Comparison of ENCODE assay signal across 9 mouse cellular contexts in genomic region chr10:86418931-86419330, GRCm38 (mm10).
DNase-seq lines count a peak whose midpoint lies in the region; ATAC-seq and TF ChIP-seq lines count a peak whose summit lies in the region.
"Had no signal": no experiment of that assay in that cellular context is flagged by ENCODE, and none has a peak within 500 bp of the region (broad histone marks: within the 10 kb centered on the region; RNA-seq: fewer than 3 reads in every experiment).

No protein-coding gene starts in this region.

- no peak overlapping the region for H3K27ac ChIP-seq in forebrain, postnatal 0 days (ENCODE audit: low read depth, low read length)
- no peak overlapping the region for H3K27ac ChIP-seq in forebrain, embryonic 12.5 days

- no peak overlapping the region for H3K4me2 ChIP-seq in forebrain, postnatal 0 days (ENCODE audit: low read depth)
- no peak overlapping the region for H3K4me2 ChIP-seq in forebrain, embryonic 12.5 days

- H3K36me3 ChIP-seq in forebrain, postnatal 0 days (ENCODE audit: insufficient read depth), result 0 out of 2 replicates have a peak, but pooled peaks cover 3% of the 10 kb centered on the region
- no peaks in the 10 kb centered on the region for H3K36me3 ChIP-seq in forebrain, embryonic 12.5 days (replicated peaks)

- ATAC-seq in forebrain, postnatal 0 days, result no peak
- ATAC-seq in forebrain, embryonic 12.5 days (ENCODE audit: low FRiP score), result no peak

- no peaks in the 10 kb centered on the region for H3K9me3 ChIP-seq in forebrain, postnatal 0 days (ENCODE audit: low read length)
- no peaks in the 10 kb centered on the region for H3K9me3 ChIP-seq in forebrain, embryonic 12.5 days

- TF ChIP-seq CTCF in forebrain, postnatal 0 days (IDR thresholded peaks at IDR 0.05; ENCODE audit: low read depth), result no peak

- no peak overlapping the region for H3K4me3 ChIP-seq in forebrain, postnatal 0 days (ENCODE audit: low read depth, low read length)
- no peak overlapping the region for H3K4me3 ChIP-seq in forebrain, embryonic 12.5 days (replicated peaks)
- H3K4me3 ChIP-seq: erythroblast, embryonic 14.5 days had no signal

- 77% methylated on average over 5 of the region's 5 CpGs for WGBS in forebrain, postnatal 0 days
- 88% methylated on average over 5 of the region's 5 CpGs for WGBS in forebrain, embryonic 12.5 days

- no peaks in the 10 kb centered on the region for H3K27me3 ChIP-seq in forebrain, postnatal 0 days (ENCODE audit: insufficient read depth, low read length)
- no peaks in the 10 kb centered on the region for H3K27me3 ChIP-seq in forebrain, embryonic 12.5 days

- H3K4me1 ChIP-seq in forebrain, postnatal 0 days (ENCODE audit: insufficient read depth), result no peaks in the 10 kb centered on the region
- no peaks in the 10 kb centered on the region for H3K4me1 ChIP-seq in forebrain, embryonic 12.5 days

- peak; percentile 14 for DNase-seq in forebrain, postnatal 0 days
- peak; percentile 16 for DNase-seq in adrenal gland, adult 8-10 months
- peak; percentile 53 to 71 for DNase-seq in heart, adult 18-20 months
- DNase-seq in kidney, postnatal 25 days, result peak; percentile 72 to 80
- DNase-seq in spleen, adult 12 weeks (ENCODE audit: low spot score), result no peak
- DNase-seq in left cerebral cortex, adult 9 months (ENCODE audit: low spot score in 2 of 2), result no peak
- DNase-seq in layer of hippocampus, postnatal 14 days (ENCODE audit: low spot score in 2 of 2), result no peak

- H3K9ac ChIP-seq in forebrain, postnatal 0 days, result no peak overlapping the region
- H3K9ac ChIP-seq in forebrain, embryonic 12.5 days, result no peak overlapping the region

Comparison
In these comparisons a context has a peak if more than half of its experiments do, and no peak if none do; other contexts are left out.
1. DNase-seq: peak in forebrain, postnatal 0 days (single experiment), adrenal gland, adult 8-10 months (single experiment), heart, adult 18-20 months (2 of 2) and kidney, postnatal 25 days (2 of 2); none in spleen, adult 12 weeks (single experiment), left cerebral cortex, adult 9 months (0 of 2) and layer of hippocampus, postnatal 14 days (0 of 2).